Mouse (Mus musculus) hindbrain, embryonic 13.5 days (tissue): Measurements from ENCODE around the gene Stk32c. TPM values are rescaled to one million over a fixed set of nuclear protein-coding genes. Genes with fewer than 3 reads are reported as not detected.

Experiments
- ATAC-seq: fragments of 200-750 bp; cut with Nextera tagmentation; 2 replicates; pipeline ENCODE4 v1.8.0; 2017; ENCODE audit warnings: moderate TSS enrichment; ENCODE audit not compliant: low FRiP score
- H3K27ac ChIP-seq: fragments of 300-500 bp; sonication (generic); 2 replicates; pipeline ENCODE4 v1.5.1; 2015; ENCODE audit warnings: inconsistent platforms, mild to moderate bottlenecking, moderate library complexity
- H3K27me3 ChIP-seq: fragments of 300-500 bp; sonication (generic); 2 replicates; pipeline ENCODE4 v1.6.1; 2015; ENCODE audit warnings: mild to moderate bottlenecking, inconsistent platforms
- H3K36me3 ChIP-seq: fragments of 300-500 bp; sonication (generic); 2 replicates; pipeline ENCODE4 v1.6.1; 2015; ENCODE audit warnings: mild to moderate bottlenecking, inconsistent platforms
- H3K4me1 ChIP-seq: fragments of 300-500 bp; sonication (generic); replicated peaks from 2 replicates; pipeline ENCODE4 v1.6.1; 2015; ENCODE audit warnings: inconsistent platforms
- H3K4me2 ChIP-seq: fragments of 300-500 bp; sonication (generic); 2 replicates; pipeline ENCODE4 v1.6.1; 2015; ENCODE audit warnings: inconsistent platforms, mild to moderate bottlenecking, moderate library complexity
- H3K4me3 ChIP-seq: fragments of 300-500 bp; sonication (generic); 2 replicates; pipeline ENCODE4 v1.5.1; 2015; ENCODE audit warnings: mild to moderate bottlenecking, inconsistent platforms
- H3K9ac ChIP-seq: fragments of 300-500 bp; sonication (generic); 2 replicates; pipeline ENCODE4 v1.6.1; 2015; ENCODE audit warnings: mild to moderate bottlenecking, inconsistent platforms
- H3K9me3 ChIP-seq: fragments of 300-500 bp; sonication (generic); 2 replicates; pipeline ENCODE4 v1.6.1; 2016; ENCODE audit warnings: inconsistent platforms
- WGBS: fragments of 180-500 bp; shearing (Covaris S2); methylation state at CpG from one replicate; pipeline ENCODE4 v1.1.7; 2015; 5-methylcytosine and 5-hydroxymethylcytosine counted together
- polyA plus RNA-seq: library from polyadenylated mRNA; unstranded; fragments of >200 nt; fragmentation: Nextera tagmentation; extraction: Ambion mirVana; gene quantifications from 2 replicates; pipeline ENCODE4 v1.2.1, GENCODE M21; 2015

Gene Stk32c
- polyA plus RNA-seq, 1 experiment from 2014 or later, result 1.1 TPM

DNA sequence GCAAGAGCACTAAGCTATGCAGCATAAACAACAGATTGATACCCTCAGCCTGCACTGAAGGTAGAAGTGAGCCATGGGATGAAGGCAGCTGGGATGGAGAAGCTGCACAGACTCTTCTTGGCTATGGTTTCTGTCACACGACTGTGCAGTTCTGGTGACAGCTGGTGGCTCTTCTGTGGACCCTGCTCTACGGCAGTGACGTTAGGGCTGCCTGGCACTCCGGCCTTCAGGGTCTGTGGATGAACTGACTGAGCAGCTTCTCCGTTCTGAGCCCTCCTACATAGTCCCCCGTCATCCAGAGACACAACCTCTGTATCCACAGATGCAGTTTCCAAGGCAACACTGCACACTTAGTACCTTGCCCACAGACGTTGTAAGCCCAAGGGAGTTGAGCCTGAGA lies 86.6 kb downstream of the Stk32c start:
- ATAC-seq, result no peak
- no peak overlapping the region for H3K27ac ChIP-seq

DNA sequence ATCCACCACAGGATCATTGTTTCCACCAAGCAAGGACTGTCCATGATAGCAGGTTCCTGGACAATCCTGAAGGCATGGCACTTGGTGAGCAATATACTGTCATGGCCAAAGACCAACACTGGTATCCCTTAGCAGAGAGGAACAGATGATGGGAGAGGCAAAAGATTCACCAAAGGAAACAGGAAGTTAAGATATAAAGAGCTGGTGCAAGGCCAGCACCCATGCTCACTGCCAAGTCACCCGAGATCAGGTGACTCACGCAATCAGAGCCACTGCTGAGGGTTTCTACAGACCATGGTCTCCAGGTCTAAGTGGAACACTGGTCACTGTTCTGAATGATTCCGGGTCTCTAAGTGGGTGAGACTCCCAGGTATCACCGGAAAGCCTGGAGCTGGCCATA lies 87.2 kb downstream of the Stk32c start:
- Histone ChIP-seq H3K4me1 (peaks cover 20% of the 10 kb centered on the region), H3K27ac (no peak overlapping the region), H3K4me3 (no peak overlapping the region), H3K9ac (no peak overlapping the region), H3K9me3 (no peaks in the 10 kb centered on the region), H3K27me3 (0 out of 2 replicates have a peak, but pooled peaks cover 10% of the 10 kb centered on the region), H3K36me3 (no peaks in the 10 kb centered on the region), H3K4me2 (no peak overlapping the region)
- no peak for ATAC-seq
- WGBS, result 95% methylated on average over 4 of the region's 4 CpGs

More for the DNA sequence above, 86.6 kb downstream of the Stk32c start:
- Histone ChIP-seq H3K27me3 (0 out of 2 replicates have a peak, but pooled peaks cover 10% of the 10 kb centered on the region), H3K9me3 (no peaks in the 10 kb centered on the region), H3K4me1 (peaks cover 25% of the 10 kb centered on the region), H3K4me2 (no peak overlapping the region), H3K4me3 (no peak overlapping the region), H3K36me3 (no peaks in the 10 kb centered on the region), H3K9ac (no peak overlapping the region)
- WGBS, result 73% methylated on average over 7 of the region's 7 CpGs

- WGBS, result 76% methylated on average over 2 of the region's 2 CpGs
- ATAC-seq, result peak; percentile 57; the same call in 1 of the 2 replicates
Measured at GRCm38 (mm10) chr7:139119775-139120153, 93.3 kb downstream of the Stk32c start.

DNA sequence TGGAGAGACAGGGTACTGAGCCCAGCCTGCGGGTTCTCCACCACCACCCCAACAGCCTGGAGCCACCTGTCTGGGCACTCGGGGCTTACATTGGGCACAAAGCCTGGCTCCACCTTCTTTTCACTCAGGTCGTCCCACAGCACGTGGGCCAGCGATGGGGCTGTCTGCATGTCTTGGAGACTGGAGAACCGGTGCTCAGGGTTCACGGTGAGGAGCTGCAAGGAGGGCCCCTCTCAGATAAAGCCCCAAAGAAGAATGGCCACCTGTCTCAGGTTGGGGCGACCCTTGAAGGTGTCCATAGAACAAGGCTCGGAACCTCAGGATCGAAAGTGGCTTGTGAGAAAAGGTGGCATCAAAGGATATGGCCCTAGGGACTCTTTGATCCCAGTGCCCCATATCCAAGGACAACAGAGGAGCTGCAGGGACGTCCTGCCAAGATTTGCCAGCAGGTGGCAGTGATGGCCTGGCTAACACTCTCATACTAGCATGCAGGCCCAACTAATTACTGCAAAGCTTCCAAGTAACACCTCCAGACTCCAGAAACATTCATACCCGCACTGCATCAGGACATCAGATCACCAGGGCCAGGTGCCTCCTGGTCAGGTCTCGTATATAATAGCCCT lies 93.8 kb downstream of the Stk32c start:
- peak; percentile 76 for ATAC-seq
- Histone ChIP-seq H3K4me1 (no peaks in the 10 kb centered on the region), H3K9ac (0 out of 2 replicates have a peak overlapping the region, but pooled peaks have one; percentile 19), H3K4me3 (no peak overlapping the region), H3K9me3 (no peaks in the 10 kb centered on the region), H3K27ac (no peak overlapping the region), H3K36me3 (no peaks in the 10 kb centered on the region), H3K27me3 (0 out of 2 replicates have a peak, but pooled peaks cover 2% of the 10 kb centered on the region), H3K4me2 (no peak overlapping the region)
- 43% methylated on average over 13 of the region's 13 CpGs for whole genome bisulfite sequencing

More at GRCm38 (mm10) chr7:139119775-139120153, 93.3 kb downstream of the Stk32c start:
- H3K4me1 ChIP-seq, result no peaks in the 10 kb centered on the region
- H3K9ac ChIP-seq, result 0 out of 2 replicates have a peak overlapping the region, but pooled peaks have one; percentile 19
- H3K4me3 ChIP-seq, result no peak overlapping the region
- no peaks in the 10 kb centered on the region for H3K36me3 ChIP-seq
- 0 out of 2 replicates have a peak, but pooled peaks cover 2% of the 10 kb centered on the region for H3K27me3 ChIP-seq
- H3K9me3 ChIP-seq, result no peaks in the 10 kb centered on the region
- H3K27ac ChIP-seq, result no peak overlapping the region
- H3K4me2 ChIP-seq, result no peak overlapping the region

- Histone ChIP-seq H3K9me3 (no peaks in the 10 kb centered on the region), H3K27ac (no peak overlapping the region), H3K9ac (no peak overlapping the region), H3K4me1 (0 out of 2 replicates have a peak, but pooled peaks cover 4% of the 10 kb centered on the region), H3K27me3 (no peaks in the 10 kb centered on the region), H3K4me3 (no peak overlapping the region), H3K36me3 (0 out of 2 replicates have a peak, but pooled peaks cover 2% of the 10 kb centered on the region), H3K4me2 (no peak overlapping the region)
- 86% methylated on average over 9 of the region's 9 CpGs for WGBS
- ATAC-seq, result no peak
Measured at GRCm38 (mm10) chr7:139107908-139108650, 105.0 kb downstream of the Stk32c start.

DNA sequence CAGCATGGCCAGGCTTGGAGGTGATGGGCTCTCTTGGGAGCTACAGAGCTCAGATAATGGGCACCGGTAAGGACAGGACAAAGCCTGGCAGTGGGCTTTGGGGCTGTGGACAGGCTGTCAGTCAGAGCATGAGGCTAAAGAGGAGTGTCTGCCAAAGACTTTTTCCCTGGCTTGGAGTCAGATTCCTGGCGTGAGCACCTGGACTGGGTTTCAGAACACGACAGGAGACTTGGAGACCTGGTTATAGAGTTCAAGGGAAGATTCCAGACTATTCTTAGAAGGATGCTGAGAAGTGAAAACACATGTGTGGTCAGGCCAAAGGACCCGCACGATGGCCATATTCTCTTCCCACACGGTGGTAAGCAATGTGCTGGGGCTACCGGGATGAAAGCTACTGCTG lies 107.4 kb downstream of the Stk32c start:
- H3K27ac ChIP-seq, result 0 out of 2 replicates have a peak overlapping the region, but pooled peaks have one; percentile 8
- H3K4me2 ChIP-seq, result no peak overlapping the region
- 75% methylated on average over 7 of the region's 7 CpGs for WGBS
- no peak overlapping the region for H3K4me3 ChIP-seq
- H3K4me1 ChIP-seq, result peaks cover 9% of the 10 kb centered on the region; the same call in 1 of the 2 replicates
- H3K36me3 ChIP-seq, result peaks cover 21% of the 10 kb centered on the region
- no peaks in the 10 kb centered on the region for H3K9me3 ChIP-seq
- no peak for ATAC-seq
- H3K27me3 ChIP-seq, result no peaks in the 10 kb centered on the region
- H3K9ac ChIP-seq, result no peak overlapping the region

- Histone ChIP-seq H3K4me1 (peaks cover 9% of the 10 kb centered on the region; the same call in 1 of the 2 replicates), H3K27ac (0 out of 2 replicates have a peak overlapping the region, but pooled peaks have one; percentile 8), H3K9me3 (no peaks in the 10 kb centered on the region), H3K27me3 (no peaks in the 10 kb centered on the region), H3K4me3 (no peak overlapping the region), H3K36me3 (peaks cover 27% of the 10 kb centered on the region), H3K9ac (no peak overlapping the region), H3K4me2 (no peak overlapping the region)
- ATAC-seq, result no peak
- 86% methylated on average over 5 of the region's 5 CpGs for WGBS
Measured at GRCm38 (mm10) chr7:139105076-139105475, 108.0 kb downstream of the Stk32c start.

GRCm38 (mm10) chr7:139103960-139104381 lies 109.1 kb downstream of the Stk32c start:
- 51% methylated on average over 10 of the region's 10 CpGs for WGBS
- H3K27ac ChIP-seq, result peak overlapping the region; percentile 48; the same call in 1 of the 2 replicates
- peaks cover 9% of the 10 kb centered on the region; the same call in 1 of the 2 replicates for H3K4me1 ChIP-seq

GRCm38 (mm10) chr7:139101826-139102225 lies 111.3 kb downstream of the Stk32c start:
- peaks cover 9% of the 10 kb centered on the region; the same call in 1 of the 2 replicates for H3K4me1 ChIP-seq
- H3K36me3 ChIP-seq, result peaks cover 54% of the 10 kb centered on the region
- no peak overlapping the region for H3K4me3 ChIP-seq
- no peak overlapping the region for H3K9ac ChIP-seq
- whole genome bisulfite sequencing, result 69% methylated on average over 3 of the region's 3 CpGs
- ATAC-seq, result no peak
- H3K27ac ChIP-seq, result 0 out of 2 replicates have a peak overlapping the region, but pooled peaks have one; percentile 18
- H3K4me2 ChIP-seq, result no peak overlapping the region
- no peaks in the 10 kb centered on the region for H3K9me3 ChIP-seq
- H3K27me3 ChIP-seq, result no peaks in the 10 kb centered on the region

More at GRCm38 (mm10) chr7:139103960-139104381, 109.1 kb downstream of the Stk32c start:
- Histone ChIP-seq H3K9me3 (no peaks in the 10 kb centered on the region), H3K36me3 (peaks cover 37% of the 10 kb centered on the region), H3K9ac (no peak overlapping the region), H3K4me2 (no peak overlapping the region), H3K27me3 (no peaks in the 10 kb centered on the region), H3K4me3 (no peak overlapping the region)
- peak; percentile 29; the same call in 1 of the 2 replicates for ATAC-seq

- peaks cover 9% of the 10 kb centered on the region; the same call in 1 of the 2 replicates for H3K4me1 ChIP-seq
- no peak for ATAC-seq
- H3K9me3 ChIP-seq, result no peaks in the 10 kb centered on the region
- WGBS, result 87% methylated on average over 10 of the region's 10 CpGs
- H3K9ac ChIP-seq, result no peak overlapping the region
- H3K4me2 ChIP-seq, result no peak overlapping the region
- peaks cover 59% of the 10 kb centered on the region for H3K36me3 ChIP-seq
- H3K4me3 ChIP-seq, result no peak overlapping the region
- H3K27ac ChIP-seq, result peak overlapping the region; percentile 48
- H3K27me3 ChIP-seq, result no peaks in the 10 kb centered on the region
Measured at GRCm38 (mm10) chr7:139101286-139101804, 111.8 kb downstream of the Stk32c start.

DNA sequence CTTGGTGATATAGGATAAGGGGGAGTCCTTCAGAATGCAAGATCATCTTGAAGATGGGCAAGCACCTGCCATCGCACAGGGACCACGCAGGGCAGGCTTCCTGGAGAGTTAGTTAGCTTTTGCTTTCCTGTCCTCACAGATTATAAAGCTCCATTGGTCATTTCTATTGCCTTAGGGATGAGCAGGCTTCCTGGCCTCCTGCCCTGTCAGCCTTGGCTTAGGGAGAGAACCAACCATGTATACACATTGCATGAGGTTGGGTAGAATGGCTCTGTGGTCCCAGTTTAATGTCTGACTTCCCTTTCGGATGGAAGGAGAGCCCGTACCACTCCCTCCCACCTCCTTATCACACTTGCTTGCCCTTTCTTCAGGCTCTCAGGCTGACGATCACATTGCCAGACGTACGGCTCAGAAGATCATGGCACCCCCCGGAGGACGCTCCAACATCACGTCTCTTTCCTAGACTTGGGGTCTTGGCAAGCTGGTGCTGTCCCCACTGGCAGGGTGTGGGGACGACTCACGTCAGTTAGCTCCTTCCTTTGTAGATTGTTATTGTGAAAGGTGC lies 112.5 kb downstream of the Stk32c start:
- Histone ChIP-seq H3K4me3 (no peak overlapping the region), H3K4me2 (no peak overlapping the region), H3K9me3 (no peaks in the 10 kb centered on the region), H3K9ac (0 out of 2 replicates have a peak overlapping the region, but pooled peaks have one; percentile 19), H3K36me3 (peaks cover 66% of the 10 kb centered on the region), H3K27me3 (no peaks in the 10 kb centered on the region), H3K27ac (no peak overlapping the region; the same call in 1 of the 2 replicates), H3K4me1 (peaks cover 9% of the 10 kb centered on the region; the same call in 1 of the 2 replicates)
- 66% methylated on average over 12 of the region's 12 CpGs for WGBS
- no peak for ATAC-seq
